Mouse (Mus musculus) embryonic facial prominence, embryonic 11.5 days (tissue): Measurements from ENCODE around the gene Gcnt4. TPM values are rescaled to one million over a fixed set of nuclear protein-coding genes. Genes with fewer than 3 reads are reported as not detected.
"Not testable (repeated sequence)": the region's sequence is repeated elsewhere in the genome, so short reads cannot be mapped to it uniquely, and the experiment has no call there.

Source experiments
- ATAC-seq: fragments of 200-750 bp; cut with Nextera tagmentation; replicated peaks from 2 replicates; pipeline ENCODE4 v1.8.0; 2017; ENCODE audit warnings: low read depth; ENCODE audit not compliant: insufficient number of reproducible peaks, low FRiP score, low TSS enrichment
- DNase-seq: peaks from one replicate; pipeline ENCODE4 v3.0.0-alpha.2; 2015; ENCODE audit warnings: low spot score
- H3K27ac ChIP-seq: fragments of 300-500 bp; sonication (generic); replicated peaks from 2 replicates; pipeline ENCODE4 v1.5.1; 2014; ENCODE audit warnings: mild to moderate bottlenecking, low read depth, low read length, control low read depth
- H3K27me3 ChIP-seq: fragments of 300-500 bp; sonication (generic); 2 replicates; pipeline ENCODE4 v1.6.1; 2014; ENCODE audit warnings: mild to moderate bottlenecking, low read length, moderate library complexity, mixed read lengths; ENCODE audit not compliant: control insufficient read depth, insufficient read depth
- H3K36me3 ChIP-seq: fragments of 300-500 bp; sonication (generic); replicated peaks from 2 replicates; pipeline ENCODE4 v1.6.1; 2014; ENCODE audit warnings: low read depth, mild to moderate bottlenecking, low read length, moderate library complexity, mixed read lengths; ENCODE audit not compliant: control insufficient read depth, insufficient read depth
- H3K4me1 ChIP-seq: fragments of 300-500 bp; sonication (generic); 2 replicates; pipeline ENCODE4 v1.6.1; 2014; ENCODE audit warnings: low read length, mixed read lengths; ENCODE audit not compliant: control insufficient read depth, insufficient read depth
- H3K4me2 ChIP-seq: fragments of 300-500 bp; sonication (generic); 2 replicates; pipeline ENCODE4 v1.6.1; 2014; ENCODE audit warnings: low read depth, mild to moderate bottlenecking, control low read depth, low read length, moderate library complexity
- H3K4me3 ChIP-seq: fragments of 300-500 bp; sonication (generic); 2 replicates; pipeline ENCODE4 v1.5.1; 2014; ENCODE audit warnings: low read depth, low read length, control low read depth
- H3K9ac ChIP-seq: fragments of 300-500 bp; sonication (generic); replicated peaks from 2 replicates; pipeline ENCODE4 v1.6.1; 2014; ENCODE audit warnings: mild to moderate bottlenecking, control low read depth, low read length
- H3K9me3 ChIP-seq: fragments of 300-500 bp; sonication (generic); replicated peaks from 2 replicates; pipeline ENCODE4 v1.6.1; 2016; ENCODE audit warnings: mild to moderate bottlenecking, low read length, inconsistent platforms, mixed read lengths; ENCODE audit not compliant: control insufficient read depth
- WGBS: fragments of 180-500 bp; shearing (Covaris S2); extraction: QIAGEN DNeasy Blood & Tissue Kit; methylation state at CpG from one replicate; pipeline ENCODE4 v1.1.7; 2014; 5-methylcytosine and 5-hydroxymethylcytosine counted together
- polyA plus RNA-seq: library from polyadenylated mRNA; unstranded; fragments of >200 nt; fragmentation: Nextera tagmentation; extraction: Ambion mirVana; gene quantifications from 2 replicates; pipeline ENCODE4 v1.2.1, GENCODE M21; 2014

Gene Gcnt4
- 0.07 and 0.10 TPM in 2 replicates for polyA plus RNA-seq

DNA sequence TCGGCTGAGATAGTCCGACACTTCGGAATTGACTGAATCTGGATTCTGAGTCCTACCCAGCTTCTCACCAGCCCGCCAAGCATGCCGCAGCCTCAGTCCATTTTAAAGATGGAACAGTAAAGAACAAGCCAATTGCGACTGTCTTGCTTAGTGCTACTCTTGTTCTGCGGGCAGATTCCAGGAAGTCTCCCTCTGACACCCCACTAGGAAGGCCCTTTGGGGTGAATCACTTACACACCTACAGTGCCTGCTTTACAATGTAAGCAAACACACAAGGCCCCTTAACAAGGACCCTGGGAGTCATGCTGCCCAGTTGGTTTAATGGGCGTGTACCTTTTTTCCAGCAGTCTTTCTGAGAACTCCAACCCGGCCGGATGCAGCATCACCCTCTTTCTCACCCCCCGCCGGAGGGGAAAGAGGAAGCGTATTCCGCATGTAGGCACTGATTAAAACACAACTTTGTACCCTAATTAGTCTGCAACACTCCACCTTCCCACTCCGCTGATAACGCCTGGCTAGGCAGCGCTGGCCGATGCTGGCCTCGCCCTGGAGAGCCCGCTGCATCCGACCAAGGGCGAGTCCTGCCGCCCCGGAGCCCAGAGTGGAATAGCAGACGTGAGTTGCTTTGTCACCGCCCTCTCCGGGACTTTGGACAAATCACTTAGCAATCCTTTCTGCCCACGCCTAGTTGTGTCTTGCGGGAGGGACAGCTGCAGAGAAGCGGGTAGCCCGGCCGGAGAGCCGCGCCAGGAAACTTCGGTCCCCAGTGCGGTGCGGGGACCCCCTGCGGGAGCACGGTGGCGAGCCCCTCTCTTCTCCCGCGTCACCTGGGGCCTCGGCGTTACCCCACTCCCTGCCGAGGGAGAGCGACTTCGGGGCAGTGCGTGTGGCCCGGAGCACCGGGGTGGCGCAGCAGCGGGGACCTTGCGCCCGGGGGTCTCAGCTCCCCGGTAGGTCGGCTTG, at the start of gene Gcnt4:
Gene Gcnt4, plus strand, starts transcription at position 691 of the 963 bp plus-strand sequence.
- Histone ChIP-seq H3K4me3 (peak within 1 kb of the TSS; percentile 66), H3K36me3 (no peaks in the 10 kb centered on the region), H3K4me1 (no peaks in the 10 kb centered on the region), H3K27ac (no peak within 1 kb of the TSS), H3K27me3 (peaks cover 19% of the 10 kb centered on the region), H3K9ac (peak within 1 kb of the TSS; percentile 49), H3K4me2 (peak within 1 kb of the TSS; percentile 98), H3K9me3 (no peaks in the 10 kb centered on the region)
- DNase-seq (peak; percentile 70), ATAC-seq (peak; percentile 66)
- WGBS: 10% methylated on average over 51 of the region's 56 CpGs

DNA sequence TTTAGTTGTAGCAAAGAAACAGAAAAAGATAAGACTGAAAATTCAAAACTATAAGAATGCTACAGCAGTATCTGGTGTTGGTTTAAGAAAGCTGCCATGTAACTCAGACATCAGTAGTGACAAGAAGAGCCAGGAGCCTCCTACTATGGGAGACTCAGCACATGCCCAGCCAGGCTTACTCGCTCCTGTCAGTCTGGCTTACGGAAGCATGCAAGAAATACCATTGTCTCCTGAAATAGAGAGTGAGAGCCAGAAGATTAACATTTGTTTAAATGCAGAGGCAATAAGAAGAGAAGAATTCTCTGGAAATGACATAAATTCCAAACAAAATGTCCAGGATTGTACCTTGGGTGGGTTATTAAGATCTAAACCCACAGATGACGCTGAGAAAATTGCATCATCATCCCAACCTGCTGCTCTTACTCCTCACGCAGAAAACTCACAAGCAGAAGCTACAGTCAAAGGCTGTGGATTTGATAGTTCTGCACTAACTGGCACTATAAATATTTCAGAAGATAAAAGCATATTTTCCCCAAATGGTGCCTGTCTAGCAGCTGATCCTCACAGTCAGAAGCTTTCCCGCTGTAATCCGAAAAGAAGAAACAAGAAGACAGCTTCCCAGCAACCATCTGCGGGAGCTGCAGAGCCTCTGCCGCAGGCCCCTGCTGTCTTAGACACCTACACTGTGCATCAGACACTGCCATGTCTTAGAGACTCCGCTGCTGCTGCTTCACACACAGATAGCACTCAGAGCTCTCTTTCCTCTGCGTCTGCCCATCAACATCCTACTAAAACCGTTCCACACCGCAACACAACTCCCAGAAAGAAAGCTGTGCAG, 46.0 kb upstream of the Gcnt4 start:
- Histone ChIP-seq H3K4me1 (no peaks in the 10 kb centered on the region), H3K4me2 (no peak overlapping the region), H3K36me3 (no peaks in the 10 kb centered on the region), H3K27ac (no peak overlapping the region), H3K9me3 (no peaks in the 10 kb centered on the region), H3K4me3 (no peak overlapping the region), H3K9ac (no peak overlapping the region), H3K27me3 (no peaks in the 10 kb centered on the region)
- ATAC-seq: no peak
- DNase-seq: no peak
- WGBS: 75% methylated on average over 12 of the region's 12 CpGs

DNA sequence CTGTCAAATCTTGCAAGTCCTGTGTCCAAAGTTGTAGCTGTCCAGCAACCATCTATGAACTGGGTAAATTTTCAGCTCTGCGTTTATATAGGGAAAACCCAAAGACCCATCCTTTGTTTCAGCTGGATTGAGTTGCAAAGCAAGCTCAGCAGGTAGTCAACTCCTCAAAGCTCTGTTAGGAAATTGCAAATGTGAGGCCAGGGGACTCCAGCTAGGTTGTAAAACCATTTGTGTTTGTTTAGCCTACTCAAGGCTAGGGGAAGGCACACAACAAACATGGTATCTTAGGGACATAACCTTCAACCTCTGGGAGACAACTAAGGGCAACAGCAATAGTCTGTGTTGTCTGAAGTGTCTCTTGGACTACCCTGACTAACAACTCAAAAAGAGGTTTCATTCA, 40.0 kb upstream of the Gcnt4 start:
- 39% methylated on average over 1 of the region's 1 CpGs for WGBS
- Histone ChIP-seq H3K36me3 (no peaks in the 10 kb centered on the region), H3K4me1 (no peaks in the 10 kb centered on the region), H3K4me3 (no peak overlapping the region), H3K9me3 (no peaks in the 10 kb centered on the region), H3K27ac (no peak overlapping the region), H3K4me2 (no peak overlapping the region), H3K27me3 (no peaks in the 10 kb centered on the region), H3K9ac (no peak overlapping the region)
- DNase-seq: no peak
- ATAC-seq: no peak

DNA sequence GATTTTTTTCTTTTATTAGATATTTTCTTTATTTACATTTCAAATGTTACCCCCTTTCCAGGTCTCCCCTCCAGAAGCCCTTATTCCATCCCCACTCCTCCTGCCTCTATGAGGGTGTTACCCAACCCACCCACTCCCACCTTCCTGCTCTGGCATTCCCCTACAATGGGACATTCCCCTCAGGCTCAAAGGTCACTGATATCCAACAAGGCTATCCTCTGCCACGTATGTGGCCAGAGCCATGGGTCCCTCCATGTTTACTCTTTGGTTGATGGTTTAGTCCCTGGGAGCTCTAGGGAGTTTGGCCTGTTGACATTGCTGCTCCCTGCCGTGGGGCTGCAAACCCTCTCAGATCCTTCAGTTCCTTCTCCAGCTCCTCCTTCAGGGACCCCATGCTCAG, 34.5 kb upstream of the Gcnt4 start:
- no peaks in the 10 kb centered on the region for H3K4me1 ChIP-seq
- no peak overlapping the region for H3K4me3 ChIP-seq
- no peaks in the 10 kb centered on the region for H3K36me3 ChIP-seq
- WGBS: 44% methylated on average over 2 of the region's 2 CpGs
- DNase-seq: no peak
- H3K9ac ChIP-seq: no peak overlapping the region
- ATAC-seq: no peak
- no peak overlapping the region for H3K4me2 ChIP-seq
- H3K27me3 ChIP-seq: no peaks in the 10 kb centered on the region
- no peak overlapping the region for H3K27ac ChIP-seq
- no peaks in the 10 kb centered on the region for H3K9me3 ChIP-seq

DNA sequence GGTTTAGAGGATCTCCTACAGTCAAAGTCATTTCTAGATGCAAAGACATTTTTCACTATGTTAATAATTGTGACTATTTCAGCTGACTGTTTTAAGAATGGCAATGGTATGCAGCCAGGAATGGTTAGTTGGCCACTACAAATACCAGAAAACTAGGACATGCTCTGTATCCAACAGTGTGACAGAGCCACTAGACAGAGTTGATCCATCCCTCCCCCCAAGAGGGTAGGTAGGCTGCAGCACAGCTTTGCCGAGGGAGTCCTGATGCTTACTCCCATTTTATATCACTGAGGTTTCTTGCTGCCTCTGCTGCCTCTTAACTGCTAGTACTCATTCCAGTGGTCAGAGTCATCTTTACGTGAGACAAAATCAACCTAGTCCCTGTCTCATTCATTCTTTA, 29.3 kb upstream of the Gcnt4 start:
- H3K9me3 ChIP-seq: no peaks in the 10 kb centered on the region
- H3K9ac ChIP-seq: no peak overlapping the region
- 73% methylated on average over 2 of the region's 2 CpGs for WGBS
- H3K4me2 ChIP-seq: no peak overlapping the region
- no peak overlapping the region for H3K27ac ChIP-seq
- no peaks in the 10 kb centered on the region for H3K4me1 ChIP-seq
- H3K36me3 ChIP-seq: no peaks in the 10 kb centered on the region
- no peaks in the 10 kb centered on the region for H3K27me3 ChIP-seq
- H3K4me3 ChIP-seq: no peak overlapping the region
- ATAC-seq (no peak), DNase-seq (no peak)

DNA sequence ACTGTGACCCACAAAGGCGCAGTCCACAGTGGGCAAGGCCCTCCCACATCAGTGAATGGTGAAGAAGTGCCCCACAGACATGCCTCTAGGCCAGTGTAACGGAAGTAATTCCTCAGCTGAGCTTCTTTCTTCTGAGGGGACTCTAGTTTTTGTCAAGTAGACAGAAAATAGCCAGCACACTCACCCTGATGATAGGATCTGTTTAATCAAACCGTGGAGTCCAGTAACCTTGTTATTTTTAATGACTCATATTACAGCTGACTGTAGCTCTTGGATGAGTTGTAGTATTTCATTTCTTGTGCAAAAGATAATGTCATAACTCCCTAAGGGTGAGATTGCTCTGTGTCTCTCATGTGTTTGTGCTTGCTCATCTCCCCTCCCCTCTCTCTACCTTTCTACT, 17.8 kb upstream of the Gcnt4 start:
- no peak for ATAC-seq
- 58% methylated on average over 3 of the region's 3 CpGs for whole genome bisulfite sequencing
- no peaks in the 10 kb centered on the region for H3K36me3 ChIP-seq

DNA sequence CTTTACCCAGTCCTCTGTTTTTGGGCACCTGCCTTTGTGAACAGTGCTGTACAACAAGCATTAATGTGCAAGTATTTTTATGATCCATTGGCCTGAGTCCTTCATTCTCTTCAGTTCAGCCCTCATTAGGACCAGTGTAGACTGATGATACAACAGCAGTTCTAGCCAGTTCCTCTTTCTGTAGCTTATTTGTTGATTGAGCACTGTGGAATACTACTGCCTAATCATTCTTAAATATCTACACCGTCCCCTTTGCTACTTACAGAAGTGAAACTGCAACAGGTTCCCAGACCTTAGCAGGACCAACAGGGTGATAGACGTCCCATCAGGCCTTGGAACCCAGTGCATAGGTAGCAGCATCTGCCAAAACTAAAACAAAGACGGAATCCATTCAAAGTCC, 13.3 kb upstream of the Gcnt4 start:
- no peaks in the 10 kb centered on the region for H3K9me3 ChIP-seq
- no peak overlapping the region for H3K27ac ChIP-seq
- DNase-seq (no peak), ATAC-seq (no peak)
- H3K27me3 ChIP-seq: no peaks in the 10 kb centered on the region
- no peaks in the 10 kb centered on the region for H3K4me1 ChIP-seq
- H3K36me3 ChIP-seq: no peaks in the 10 kb centered on the region
- H3K9ac ChIP-seq: no peak overlapping the region
- 90% methylated on average over 3 of the region's 3 CpGs for WGBS
- H3K4me3 ChIP-seq: no peak overlapping the region
- H3K4me2 ChIP-seq: no peak overlapping the region

More for the DNA sequence above, 17.8 kb upstream of the Gcnt4 start:
- Histone ChIP-seq H3K4me2 (no peak overlapping the region), H3K9me3 (no peaks in the 10 kb centered on the region), H3K4me3 (no peak overlapping the region), H3K4me1 (no peaks in the 10 kb centered on the region), H3K27ac (no peak overlapping the region), H3K27me3 (no peaks in the 10 kb centered on the region), H3K9ac (no peak overlapping the region)
- DNase-seq: no peak

DNA sequence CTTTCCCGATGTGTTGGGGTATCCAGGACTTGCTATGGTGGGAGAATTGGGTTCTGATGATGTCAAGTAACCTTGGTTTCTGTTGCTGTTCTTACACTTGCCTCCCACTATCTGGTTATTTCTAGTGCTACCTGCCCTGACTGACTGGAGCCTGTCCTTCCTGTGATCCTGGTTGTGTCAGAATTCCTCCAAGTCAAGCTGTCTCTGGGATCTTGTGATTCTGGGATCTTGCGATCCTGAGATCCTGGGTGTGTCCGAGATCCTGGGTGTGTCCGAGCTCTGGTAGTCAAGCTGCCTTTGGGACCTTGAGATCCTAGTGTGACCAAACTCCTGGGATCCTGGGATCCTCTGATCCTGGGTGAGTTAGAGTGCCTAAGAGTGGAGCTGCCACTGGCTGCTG, 1.4 kb upstream of the Gcnt4 start:
- not testable (repeated sequence) for H3K9me3 ChIP-seq, DNase-seq, H3K4me3 ChIP-seq, ATAC-seq, H3K27ac ChIP-seq, H3K36me3 ChIP-seq, H3K9ac ChIP-seq, H3K4me2 ChIP-seq, H3K4me1 ChIP-seq
- H3K27me3 ChIP-seq: peaks cover 19% of the 10 kb centered on the region
- WGBS: 89% methylated on average over 4 of the region's 4 CpGs
